Mouse (Mus musculus) brain, embryonic 14.5 days (tissue): ENCODE measurements at regions not wholly inside any gene's neighbourhood (a gene's known extent, or its start where the extent isn't known, plus 50 kb on each side); places are given as distances from the start of the nearest gene placed in this dataset.

ENCODE experiments used
- CTCF ChIP-seq: fragments of 200-500 bp; IDR thresholded peaks from 2 replicates; pipeline ENCODE4 v1.5.1; 2012; ENCODE audit warnings: inconsistent platforms, mild to moderate bottlenecking, moderate library complexity, borderline replicate concordance; ENCODE audit not compliant: insufficient read depth, insufficient read length; ENCODE audit errors: extremely low read depth
- POLR2A ChIP-seq: fragments of 200-500 bp; IDR thresholded peaks from 2 replicates; pipeline ENCODE4 v1.6.1; 2012; ENCODE audit warnings: mild to moderate bottlenecking, inconsistent platforms, borderline replicate concordance; ENCODE audit not compliant: poor library complexity, insufficient read depth, insufficient read length, severe bottlenecking; ENCODE audit errors: extremely low read depth

- TF ChIP-seq POLR2A = no peak
- no peak for TF ChIP-seq CTCF
Observed at GRCm38 (mm10) chr10:6514269-6514668, 244.0 kb upstream of the Oprm1 start.
